Mouse (Mus musculus): ENCODE measurements around the gene Hps4. TPM values are rescaled to one million over a fixed set of nuclear protein-coding genes. Genes with fewer than 3 reads are reported as not detected.
"Not testable (repeated sequence)": the region's sequence is repeated elsewhere in the genome, so short reads cannot be mapped to it uniquely, and the experiment has no call there.

The Hps4 gene
- polyA plus RNA-seq, 1 experiment from 2014 or later, result 48.4 TPM

GRCm38 (mm10) chr5:112319343-112319742 lies 23.5 kb upstream of the Hps4 start:
- not testable (repeated sequence) for H3K27ac ChIP-seq (ENCODE audit: low read length); H3K9me3 ChIP-seq (ENCODE audit: control insufficient read depth, low read length); H3K4me1 ChIP-seq (ENCODE audit: control insufficient read depth, insufficient read depth, low read length); H3K4me2 ChIP-seq (ENCODE audit: low read depth, low read length); H3K36me3 ChIP-seq (ENCODE audit: control insufficient read depth, insufficient read depth, low read length); H3K27me3 ChIP-seq (replicated peaks; ENCODE audit: control insufficient read depth, insufficient read depth, low read length); H3K4me3 ChIP-seq (ENCODE audit: low read length); H3K9ac ChIP-seq (ENCODE audit: low read depth, low read length)
- ATAC-seq, result peak; percentile 57
- whole genome bisulfite sequencing, result 56% methylated on average over 2 of the region's 2 CpGs

- Histone ChIP-seq H3K9ac (ENCODE audit: low read depth, low read length) (no peak overlapping the region), H3K4me1 (ENCODE audit: control insufficient read depth, insufficient read depth, low read length) (peaks cover 9% of the 10 kb centered on the region; the same call in 1 of the 2 replicates), H3K4me2 (ENCODE audit: low read depth, low read length) (no peak overlapping the region), H3K36me3 (ENCODE audit: control insufficient read depth, insufficient read depth, low read length) (no peaks in the 10 kb centered on the region), H3K4me3 (ENCODE audit: low read length) (no peak overlapping the region), H3K9me3 (ENCODE audit: control insufficient read depth, low read length) (no peaks in the 10 kb centered on the region), H3K27me3 (replicated peaks; ENCODE audit: control insufficient read depth, insufficient read depth, low read length) (no peaks in the 10 kb centered on the region), H3K27ac (ENCODE audit: low read length) (no peak overlapping the region)
- 71% methylated on average over 5 of the region's 5 CpGs for WGBS
- no peak for ATAC-seq
Measured at GRCm38 (mm10) chr5:112320379-112320778, 22.5 kb upstream of the Hps4 start.

GRCm38 (mm10) chr5:112320936-112321335 lies 21.9 kb upstream of the Hps4 start:
- ATAC-seq, result no peak
- no peaks in the 10 kb centered on the region for H3K27me3 ChIP-seq (replicated peaks; ENCODE audit: control insufficient read depth, insufficient read depth, low read length)
- H3K36me3 ChIP-seq (ENCODE audit: control insufficient read depth, insufficient read depth, low read length), result no peaks in the 10 kb centered on the region
- H3K4me2 ChIP-seq (ENCODE audit: low read depth, low read length), result no peak overlapping the region
- H3K9ac ChIP-seq (ENCODE audit: low read depth, low read length), result no peak overlapping the region
- H3K9me3 ChIP-seq (ENCODE audit: control insufficient read depth, low read length), result no peaks in the 10 kb centered on the region
- no peak overlapping the region for H3K4me3 ChIP-seq (ENCODE audit: low read length)
- 66% methylated on average over 6 of the region's 6 CpGs for WGBS
- H3K4me1 ChIP-seq (ENCODE audit: control insufficient read depth, insufficient read depth, low read length), result peaks cover 11% of the 10 kb centered on the region; the same call in 1 of the 2 replicates
- H3K27ac ChIP-seq (ENCODE audit: low read length), result no peak overlapping the region

GRCm38 (mm10) chr5:112321376-112321775 lies 21.5 kb upstream of the Hps4 start:
- WGBS, result 75% methylated on average over 4 of the region's 4 CpGs
- no peak overlapping the region for H3K9ac ChIP-seq (ENCODE audit: low read depth, low read length)
- no peak overlapping the region for H3K27ac ChIP-seq (ENCODE audit: low read length)
- no peaks in the 10 kb centered on the region for H3K27me3 ChIP-seq (replicated peaks; ENCODE audit: control insufficient read depth, insufficient read depth, low read length)
- H3K4me2 ChIP-seq (ENCODE audit: low read depth, low read length), result no peak overlapping the region
- ATAC-seq, result no peak
- H3K4me1 ChIP-seq (ENCODE audit: control insufficient read depth, insufficient read depth, low read length), result peaks cover 11% of the 10 kb centered on the region; the same call in 1 of the 2 replicates
- no peaks in the 10 kb centered on the region for H3K9me3 ChIP-seq (ENCODE audit: control insufficient read depth, low read length)
- H3K4me3 ChIP-seq (ENCODE audit: low read length), result no peak overlapping the region
- no peaks in the 10 kb centered on the region for H3K36me3 ChIP-seq (ENCODE audit: control insufficient read depth, insufficient read depth, low read length)

- WGBS, result 84% methylated on average over 6 of the region's 6 CpGs
Measured at GRCm38 (mm10) chr5:112323246-112323645, 19.6 kb upstream of the Hps4 start.

GRCm38 (mm10) chr5:112324637-112325545 lies 18.0 kb upstream of the Hps4 start:
- peak overlapping the region; percentile 94 for H3K4me3 ChIP-seq (ENCODE audit: low read length)
- no peaks in the 10 kb centered on the region for H3K9me3 ChIP-seq (ENCODE audit: control insufficient read depth, low read length)
- H3K36me3 ChIP-seq (ENCODE audit: control insufficient read depth, insufficient read depth, low read length), result no peaks in the 10 kb centered on the region; the same call in 1 of the 2 replicates
- peaks cover 9% of the 10 kb centered on the region; the same call in 1 of the 2 replicates for H3K4me1 ChIP-seq (ENCODE audit: control insufficient read depth, insufficient read depth, low read length)
- peak overlapping the region; percentile 56 for H3K9ac ChIP-seq (ENCODE audit: low read depth, low read length)
- peak overlapping the region; percentile 57 for H3K4me2 ChIP-seq (ENCODE audit: low read depth, low read length)
- H3K27ac ChIP-seq (ENCODE audit: low read length), result peak overlapping the region; percentile 75
- no peaks in the 10 kb centered on the region for H3K27me3 ChIP-seq (replicated peaks; ENCODE audit: control insufficient read depth, insufficient read depth, low read length)
- ATAC-seq, result peak; percentile 83
- WGBS, result 16% methylated on average over 24 of the region's 24 CpGs

More at GRCm38 (mm10) chr5:112323246-112323645, 19.6 kb upstream of the Hps4 start:
- no peak overlapping the region for H3K4me3 ChIP-seq (ENCODE audit: low read length)
- no peak overlapping the region for H3K9ac ChIP-seq (ENCODE audit: low read depth, low read length)
- H3K9me3 ChIP-seq (ENCODE audit: control insufficient read depth, low read length), result no peaks in the 10 kb centered on the region
- no peak for ATAC-seq
- no peaks in the 10 kb centered on the region for H3K27me3 ChIP-seq (replicated peaks; ENCODE audit: control insufficient read depth, insufficient read depth, low read length)
- H3K4me1 ChIP-seq (ENCODE audit: control insufficient read depth, insufficient read depth, low read length), result peaks cover 9% of the 10 kb centered on the region; the same call in 1 of the 2 replicates
- no peak overlapping the region for H3K27ac ChIP-seq (ENCODE audit: low read length)
- no peak overlapping the region for H3K4me2 ChIP-seq (ENCODE audit: low read depth, low read length)
- no peaks in the 10 kb centered on the region for H3K36me3 ChIP-seq (ENCODE audit: control insufficient read depth, insufficient read depth, low read length)

- Histone ChIP-seq H3K4me1 (ENCODE audit: control insufficient read depth, insufficient read depth, low read length) (peaks cover 9% of the 10 kb centered on the region; the same call in 1 of the 2 replicates), H3K36me3 (ENCODE audit: control insufficient read depth, insufficient read depth, low read length) (peaks cover 3% of the 10 kb centered on the region; the same call in 1 of the 2 replicates), H3K9me3 (ENCODE audit: control insufficient read depth, low read length) (no peaks in the 10 kb centered on the region), H3K4me3 (ENCODE audit: low read length) (peak within 1 kb of the TSS; percentile 94), H3K27me3 (replicated peaks; ENCODE audit: control insufficient read depth, insufficient read depth, low read length) (no peaks in the 10 kb centered on the region), H3K27ac (ENCODE audit: low read length) (peak within 1 kb of the TSS; percentile 82), H3K9ac (ENCODE audit: low read depth, low read length) (peak within 1 kb of the TSS; percentile 90), H3K4me2 (ENCODE audit: low read depth, low read length) (peak within 1 kb of the TSS; percentile 70)
- 8% methylated on average over 48 of the region's 48 CpGs for WGBS
- ATAC-seq, result peak; percentile 83
Measured at GRCm38 (mm10) chr5:112325546-112326445, 17.1 kb upstream of the Hps4 start, which contains the start of gene Tfip11. Gene Tfip11, plus strand, starts transcription at chr5:112326358.

- H3K4me3 ChIP-seq (ENCODE audit: low read length), result peak overlapping the region; percentile 94
- peaks cover 6% of the 10 kb centered on the region for H3K36me3 ChIP-seq (ENCODE audit: control insufficient read depth, insufficient read depth, low read length)
- peak overlapping the region; percentile 90 for H3K9ac ChIP-seq (ENCODE audit: low read depth, low read length)
- H3K4me2 ChIP-seq (ENCODE audit: low read depth, low read length), result peak overlapping the region; percentile 70
- no peaks in the 10 kb centered on the region for H3K27me3 ChIP-seq (replicated peaks; ENCODE audit: control insufficient read depth, insufficient read depth, low read length)
- peak; percentile 24; the same call in 1 of the 2 replicates for ATAC-seq
- no peak overlapping the region for H3K27ac ChIP-seq (ENCODE audit: low read length)
- WGBS, result under 1% methylated on average over 32 of the region's 33 CpGs
- H3K9me3 ChIP-seq (ENCODE audit: control insufficient read depth, low read length), result no peaks in the 10 kb centered on the region
- H3K4me1 ChIP-seq (ENCODE audit: control insufficient read depth, insufficient read depth, low read length), result peaks cover 9% of the 10 kb centered on the region; the same call in 1 of the 2 replicates
Measured at GRCm38 (mm10) chr5:112326446-112327009, 16.4 kb upstream of the Hps4 start.

Data from intestine, embryonic 16.5 days (tissue).